Mouse (Mus musculus) thymus, adult 2 months (tissue): Measurements from ENCODE around the gene Adora2b.

Experiments used
- CTCF ChIP-seq: fragments of 200-500 bp; IDR thresholded peaks from 2 replicates; pipeline ENCODE4 v1.5.1; 2012; ENCODE audit warnings: mild to moderate bottlenecking, control low read depth, low read length, moderate library complexity, borderline replicate concordance; ENCODE audit not compliant: control insufficient read depth, poor library complexity, insufficient read depth; ENCODE audit errors: extremely low read depth
- POLR2A ChIP-seq: fragments of 200-500 bp; IDR thresholded peaks from 2 replicates; pipeline ENCODE4 v1.6.1; 2012; ENCODE audit warnings: mild to moderate bottlenecking, low read length, control low read depth, moderate library complexity; ENCODE audit not compliant: control insufficient read depth, poor library complexity, insufficient read depth; ENCODE audit errors: extremely low read depth

DNA sequence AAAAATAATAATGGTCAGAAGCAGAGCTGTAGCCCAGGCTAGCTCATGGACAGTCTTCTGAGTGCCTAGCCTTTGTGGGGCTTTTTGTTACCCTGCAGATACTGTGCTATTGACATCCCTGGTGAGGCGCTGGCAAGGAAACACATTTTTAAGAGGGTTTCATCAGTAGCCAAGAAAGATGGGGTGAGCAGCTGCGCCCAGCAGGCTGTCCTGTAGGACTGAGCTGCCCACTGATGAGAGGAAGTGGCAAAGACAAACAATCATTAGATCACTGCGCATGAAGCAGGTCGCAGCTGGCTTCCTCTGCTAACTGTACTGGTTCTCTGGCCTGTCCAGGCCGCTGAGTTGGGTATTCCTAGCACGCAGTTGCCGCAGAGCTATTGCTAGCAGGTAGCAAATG is 14.8 kb downstream of the Adora2b start:
- TF ChIP-seq CTCF (no peak), POLR2A (no peak)
